Mouse (Mus musculus) CD4-positive, CD25-positive, alpha-beta regulatory T cell, adult 2 months (primary cell): ENCODE results near the gene Gmppa.

ENCODE experiments used
- DNase-seq: peaks from one replicate; pipeline ENCODE4 v3.0.0-alpha.2; 2012; ENCODE audit warnings: low read depth, low spot score

Gene Gmppa

DNA sequence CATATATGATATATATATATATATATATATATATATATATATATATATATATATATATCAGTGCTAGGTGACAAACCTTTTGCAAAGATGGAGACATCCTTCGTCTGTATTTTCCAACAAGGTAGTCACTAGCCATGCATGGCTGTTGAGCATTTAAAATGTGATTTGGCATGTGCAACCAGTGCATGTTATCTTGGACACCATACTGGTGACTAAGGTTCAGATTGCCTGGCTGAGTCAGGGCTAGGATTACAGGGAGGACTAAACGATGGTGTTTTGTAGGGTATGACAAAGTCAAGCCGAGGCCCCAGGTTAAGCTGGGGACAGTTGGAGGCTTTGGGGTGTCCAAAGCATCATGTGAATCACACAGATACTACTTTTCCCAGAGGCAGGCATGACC is 19.7 kb downstream of the Gmppa start:
- no peak for DNase-seq

- no peak for DNase-seq
These were observed 20.2 kb downstream of the Gmppa start for GRCm38 (mm10) chr1:75455948-75456347.

- DNase-seq = peak; percentile 30
These were observed 21.2 kb downstream of the Gmppa start for GRCm38 (mm10) chr1:75456746-75457564.

DNA sequence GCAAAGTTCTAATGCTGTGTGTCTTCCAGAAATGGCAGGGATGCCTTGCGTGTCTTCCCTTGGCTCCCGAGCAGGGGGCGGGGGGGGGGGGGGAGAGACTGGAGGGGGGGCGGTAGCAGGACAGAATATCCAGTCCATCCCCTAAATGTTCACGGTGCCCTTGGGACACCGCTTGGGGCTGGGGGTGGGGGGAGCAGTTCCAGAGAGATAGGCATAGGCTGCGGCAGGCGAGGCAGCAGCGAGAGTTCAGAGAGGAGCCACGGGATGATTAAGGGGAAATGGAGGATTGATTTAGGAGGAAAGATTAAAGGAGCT is 21.9 kb downstream of the Gmppa start:
- no peak for DNase-seq

- DNase-seq = no peak
These were observed 22.5 kb downstream of the Gmppa start for GRCm38 (mm10) chr1:75458025-75458788.

- DNase-seq = no peak
These were observed 23.3 kb downstream of the Gmppa start for GRCm38 (mm10) chr1:75458789-75459684.

GRCm38 (mm10) chr1:75460297-75460696 is 24.6 kb downstream of the Gmppa start:
- DNase-seq = no peak

DNA sequence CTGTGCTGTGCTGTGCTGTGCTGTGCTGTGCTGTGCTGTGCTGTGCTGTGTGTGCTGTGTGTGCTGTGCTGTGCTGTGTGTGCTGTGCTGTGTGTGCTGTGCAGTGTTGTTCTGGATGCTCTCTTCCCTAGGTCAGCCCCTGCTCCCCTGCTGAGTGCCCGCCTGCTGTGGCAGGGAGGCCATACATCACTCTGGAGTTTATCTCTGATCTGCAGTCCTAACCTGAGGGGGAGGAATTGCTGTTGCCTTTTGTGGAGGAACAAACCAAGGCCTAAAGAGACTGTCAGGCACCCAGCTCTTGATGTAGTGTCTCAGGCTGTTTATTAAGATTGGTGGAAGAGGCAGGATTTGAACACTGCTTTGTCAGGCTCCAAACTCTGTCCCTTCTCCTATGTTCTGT is 26.9 kb downstream of the Gmppa start:
- no peak for DNase-seq

- no peak for DNase-seq
These were observed 28.0 kb downstream of the Gmppa start for GRCm38 (mm10) chr1:75463652-75464204.

GRCm38 (mm10) chr1:75467215-75467927 is 31.6 kb downstream of the Gmppa start:
- peak; percentile 82 for DNase-seq

DNA sequence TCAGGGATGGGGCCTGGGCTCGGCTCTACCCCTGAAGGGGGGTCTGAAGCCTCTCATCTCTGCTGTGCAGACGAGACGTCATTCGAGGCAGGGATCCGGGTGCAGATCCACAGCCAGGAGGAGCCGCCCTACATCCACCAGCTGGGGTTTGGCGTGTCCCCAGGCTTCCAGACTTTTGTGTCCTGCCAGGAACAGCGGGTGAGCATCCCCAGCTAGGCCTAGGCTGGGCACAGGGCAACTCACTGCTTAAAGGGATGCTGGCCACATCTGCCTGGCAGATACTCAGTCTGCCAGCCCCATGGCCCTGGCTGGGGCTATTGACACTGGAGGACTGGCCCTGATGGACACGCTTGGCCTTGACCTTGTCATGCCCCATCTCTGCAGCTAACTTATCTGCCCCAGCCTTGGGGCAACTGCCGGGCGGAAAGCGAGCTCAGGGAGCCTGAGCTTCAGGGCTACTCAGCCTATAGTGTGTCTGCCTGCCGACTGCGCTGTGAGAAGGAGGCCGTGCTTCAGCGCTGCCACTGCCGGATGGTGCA is 33.6 kb downstream of the Gmppa start:
- no peak for DNase-seq

DNA sequence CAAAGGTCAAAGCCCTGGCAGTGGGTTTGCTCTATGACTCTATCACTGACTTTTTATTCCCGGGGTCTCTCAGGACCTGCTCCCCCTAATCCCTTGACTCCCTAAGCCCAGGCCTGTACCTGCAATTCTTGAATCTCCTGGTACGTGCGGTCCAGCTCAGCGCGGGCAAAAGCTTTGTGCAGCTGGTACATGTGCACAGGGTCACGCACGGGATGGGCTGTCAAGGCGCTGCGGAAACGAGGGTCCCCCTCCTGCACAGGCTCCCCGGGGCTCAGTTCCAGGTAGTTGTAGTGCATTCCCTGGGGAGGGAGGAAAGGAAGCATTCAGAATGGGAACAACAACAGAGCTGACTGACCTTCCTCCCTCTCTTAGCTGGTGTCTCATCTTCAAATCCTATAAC is 40.7 kb downstream of the Gmppa start:
- no peak for DNase-seq

GRCm38 (mm10) chr1:75477264-75477965 is 41.7 kb downstream of the Gmppa start:
- DNase-seq = peak; percentile 88

GRCm38 (mm10) chr1:75477966-75478290 is 42.2 kb downstream of the Gmppa start:
- DNase-seq = peak; percentile 54

DNA sequence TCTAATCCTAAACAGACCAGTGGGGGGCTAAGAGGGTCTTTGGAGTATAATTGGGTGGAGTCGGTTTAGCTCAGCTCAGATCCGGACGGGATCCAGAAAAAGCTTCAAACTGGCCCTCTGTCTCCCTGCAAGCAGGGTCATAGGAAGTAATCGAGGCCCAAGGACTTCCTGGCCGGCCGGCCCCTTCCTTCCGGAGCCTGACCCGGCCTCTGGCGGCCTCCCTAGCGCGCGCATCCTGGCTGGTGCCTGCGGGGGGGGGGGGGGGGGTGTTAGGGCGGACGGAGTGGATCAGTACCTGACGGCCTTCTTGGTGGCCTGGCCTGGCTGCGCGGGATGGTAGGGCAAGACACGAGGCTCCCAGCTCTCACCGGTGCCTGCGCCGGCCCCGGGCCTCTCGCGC is 42.8 kb downstream of the Gmppa start:
- DNase-seq = no peak

DNA sequence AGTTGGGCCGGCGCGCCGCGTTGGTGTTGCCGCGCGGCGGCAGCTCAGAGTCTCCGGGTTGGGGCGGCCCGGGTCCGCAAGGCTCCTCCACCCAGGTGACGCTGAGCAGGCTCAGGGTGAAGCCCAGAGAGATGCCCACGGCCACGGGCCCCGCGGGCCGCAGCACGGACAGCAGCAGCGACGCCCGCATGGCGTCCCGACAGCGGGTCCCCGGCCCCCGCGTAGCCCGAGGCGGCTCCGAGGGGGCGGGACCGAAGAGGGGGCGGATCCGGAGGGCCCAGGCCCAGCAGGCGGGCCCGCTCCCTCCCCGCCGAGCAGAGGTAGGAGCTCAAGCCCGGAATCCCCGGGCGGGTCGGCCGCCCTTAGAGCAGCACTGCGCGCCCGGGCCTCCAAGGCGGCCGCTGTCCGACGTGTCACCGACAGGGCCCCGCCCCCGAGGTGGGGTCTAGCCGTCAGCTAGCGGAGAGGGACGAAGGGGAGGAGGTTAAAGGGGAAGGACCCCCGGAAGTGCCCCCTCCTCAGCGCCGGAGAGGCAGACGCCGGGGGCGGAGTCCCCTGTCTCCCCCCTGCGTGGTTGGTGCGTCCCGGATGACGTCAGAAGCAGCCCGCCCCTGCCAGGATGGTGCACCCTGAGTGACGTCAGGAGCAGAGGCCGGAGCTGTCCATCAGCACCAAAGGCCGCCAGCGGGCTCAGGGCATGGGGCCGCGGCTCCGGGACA is 43.3 kb downstream of the Gmppa start, which contains the start of the genes Chpf and Tmem198:
TSS of gene Chpf (minus strand) at position 392 of the 719 bp plus-strand sequence.
TSS of gene Tmem198 (plus strand) at position 617 of the 719 bp plus-strand sequence.
- DNase-seq = peak; percentile 96

- no peak for DNase-seq
These were observed 43.9 kb downstream of the Gmppa start for GRCm38 (mm10) chr1:75479635-75479989.

- peak; percentile 13 for DNase-seq
These were observed 44.3 kb downstream of the Gmppa start for GRCm38 (mm10) chr1:75480036-75480435.

DNA sequence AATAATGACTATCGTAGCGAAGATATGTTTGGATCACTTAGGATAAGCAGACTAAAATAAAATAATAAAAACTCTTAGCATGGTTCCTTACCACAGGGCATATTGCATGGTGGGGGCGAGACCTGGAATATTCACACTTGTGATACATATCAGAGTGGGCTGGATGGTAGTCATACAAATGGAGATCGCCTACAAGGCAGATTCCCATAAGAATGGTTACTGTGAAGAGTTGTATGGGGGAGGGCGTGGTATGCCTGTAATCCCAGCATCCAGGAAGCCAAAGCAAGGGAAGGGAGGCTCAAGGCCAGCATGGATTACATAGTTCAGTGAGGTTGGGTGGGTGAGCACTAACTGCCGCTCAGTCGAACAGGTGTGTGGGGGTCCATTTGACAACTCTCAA is 45.0 kb downstream of the Gmppa start:
- no peak for DNase-seq

DNA sequence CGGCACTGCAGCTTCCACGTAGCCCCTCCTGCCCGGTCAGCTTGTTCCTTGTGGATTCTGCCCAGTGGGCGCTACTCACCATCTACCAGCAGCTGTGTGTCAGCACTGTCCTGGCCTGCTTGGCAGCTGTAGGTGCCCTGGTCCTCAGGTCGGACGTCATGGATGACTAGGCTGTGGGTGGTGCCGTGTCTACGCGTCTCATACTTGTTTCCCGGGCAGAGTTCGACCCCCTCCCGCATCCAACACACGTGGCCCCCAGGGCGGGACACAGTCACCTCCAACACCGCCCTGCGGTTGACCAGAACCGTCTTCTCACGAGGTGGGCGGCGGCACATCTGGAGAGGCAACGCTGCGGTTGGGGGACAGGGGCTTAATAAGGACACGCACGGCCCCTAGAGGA is 50.8 kb downstream of the Gmppa start:
- DNase-seq = peak; percentile 32
